Mouse (Mus musculus) midbrain, embryonic 12.5 days (tissue): ENCODE results near the gene Colgalt2. TPM values are rescaled to one million over a fixed set of nuclear protein-coding genes. Genes with fewer than 3 reads are reported as not detected.
"Not testable (repeated sequence)": the region's sequence is repeated elsewhere in the genome, so short reads cannot be mapped to it uniquely, and the experiment has no call there.

Experiments
- ATAC-seq: fragments of 200-750 bp; cut with Nextera tagmentation; 2 replicates; pipeline ENCODE4 v1.8.0; 2017; ENCODE audit warnings: low read depth, moderate TSS enrichment, moderate library complexity; ENCODE audit not compliant: low FRiP score
- H3K27ac ChIP-seq: fragments of 300-500 bp; sonication (generic); replicated peaks from 2 replicates; pipeline ENCODE4 v1.5.1; 2016; ENCODE audit warnings: mild to moderate bottlenecking
- H3K27me3 ChIP-seq: fragments of 300-500 bp; sonication (generic); 2 replicates; pipeline ENCODE4 v1.6.1; 2016; ENCODE audit warnings: mild to moderate bottlenecking
- H3K36me3 ChIP-seq: fragments of 300-500 bp; sonication (generic); 2 replicates; pipeline ENCODE4 v1.6.1; 2016
- H3K4me1 ChIP-seq: fragments of 300-500 bp; sonication (generic); 2 replicates; pipeline ENCODE4 v1.6.1; 2016
- H3K4me2 ChIP-seq: fragments of 300-500 bp; sonication (generic); replicated peaks from 2 replicates; pipeline ENCODE4 v1.6.1; 2016; ENCODE audit warnings: mild to moderate bottlenecking, moderate library complexity
- H3K4me3 ChIP-seq: fragments of 300-500 bp; sonication (generic); 2 replicates; pipeline ENCODE4 v1.5.1; 2016; ENCODE audit warnings: mild to moderate bottlenecking
- H3K9ac ChIP-seq: fragments of 300-500 bp; sonication (generic); replicated peaks from 2 replicates; pipeline ENCODE4 v1.6.1; 2016; ENCODE audit warnings: mild to moderate bottlenecking, moderate library complexity
- H3K9me3 ChIP-seq: fragments of 300-500 bp; sonication (generic); 2 replicates; pipeline ENCODE4 v1.6.1; 2016; ENCODE audit warnings: mild to moderate bottlenecking
- WGBS: fragments of 180-500 bp; shearing (Covaris S2); methylation state at CpG from one replicate; pipeline ENCODE4 v1.1.7; 2016; 5-methylcytosine and 5-hydroxymethylcytosine counted together
- polyA plus RNA-seq: library from polyadenylated mRNA; unstranded; fragments of >200 nt; fragmentation: Nextera tagmentation; extraction: Ambion mirVana; gene quantifications from 2 replicates; pipeline ENCODE4 v1.2.1, GENCODE M21; 2016

The Colgalt2 gene
- polyA plus RNA-seq, 1 experiment from 2014 or later = 1.7 TPM

GRCm38 (mm10) chr1:152423052-152423451 lies 23.4 kb downstream of the Colgalt2 start:
- Histone ChIP-seq H3K4me3 (no peak overlapping the region), H3K4me2 (no peak overlapping the region), H3K9ac (no peak overlapping the region), H3K27ac (no peak overlapping the region), H3K4me1 (0 out of 2 replicates have a peak, but pooled peaks cover 4% of the 10 kb centered on the region), H3K9me3 (no peaks in the 10 kb centered on the region), H3K27me3 (no peaks in the 10 kb centered on the region), H3K36me3 (no peaks in the 10 kb centered on the region)
- WGBS = 91% methylated on average over 3 of the region's 3 CpGs
- ATAC-seq = no peak

- WGBS = 62% methylated on average over 12 of the region's 12 CpGs
- Histone ChIP-seq H3K9me3 (no peaks in the 10 kb centered on the region), H3K4me3 (no peak overlapping the region), H3K36me3 (no peaks in the 10 kb centered on the region), H3K4me2 (no peak overlapping the region), H3K27me3 (no peaks in the 10 kb centered on the region), H3K4me1 (0 out of 2 replicates have a peak, but pooled peaks cover 4% of the 10 kb centered on the region), H3K27ac (no peak overlapping the region), H3K9ac (no peak overlapping the region)
- ATAC-seq = no peak
Measured at GRCm38 (mm10) chr1:152427912-152428581, 28.4 kb downstream of the Colgalt2 start.

- ATAC-seq = no peak
- Histone ChIP-seq H3K36me3 (no peaks in the 10 kb centered on the region), H3K4me1 (0 out of 2 replicates have a peak, but pooled peaks cover 4% of the 10 kb centered on the region), H3K9me3 (no peaks in the 10 kb centered on the region), H3K4me3 (no peak overlapping the region), H3K4me2 (no peak overlapping the region), H3K27me3 (no peaks in the 10 kb centered on the region), H3K27ac (no peak overlapping the region), H3K9ac (no peak overlapping the region)
- 89% methylated on average over 7 of the region's 7 CpGs for WGBS
Measured at GRCm38 (mm10) chr1:152429805-152430204, 30.2 kb downstream of the Colgalt2 start.

GRCm38 (mm10) chr1:152434166-152434565 lies 34.5 kb downstream of the Colgalt2 start:
- WGBS = 85% methylated on average over 4 of the region's 4 CpGs
- Histone ChIP-seq H3K4me3 (no peak overlapping the region), H3K36me3 (no peaks in the 10 kb centered on the region), H3K4me1 (no peaks in the 10 kb centered on the region), H3K27me3 (no peaks in the 10 kb centered on the region), H3K27ac (no peak overlapping the region), H3K9me3 (no peaks in the 10 kb centered on the region), H3K4me2 (no peak overlapping the region), H3K9ac (no peak overlapping the region)
- ATAC-seq = no peak

GRCm38 (mm10) chr1:152437518-152437917 lies 37.9 kb downstream of the Colgalt2 start:
- H3K4me3 ChIP-seq, H3K27me3 ChIP-seq, H3K4me1 ChIP-seq, H3K9ac ChIP-seq, H3K36me3 ChIP-seq, ATAC-seq, H3K27ac ChIP-seq, H3K4me2 ChIP-seq, H3K9me3 ChIP-seq: not testable (repeated sequence)
- WGBS = 82% methylated on average over 17 of the region's 17 CpGs

GRCm38 (mm10) chr1:152439408-152439807 lies 39.8 kb downstream of the Colgalt2 start:
- H3K36me3 ChIP-seq = no peaks in the 10 kb centered on the region
- no peak overlapping the region for H3K4me2 ChIP-seq
- H3K9ac ChIP-seq = no peak overlapping the region
- no peak overlapping the region for H3K27ac ChIP-seq
- H3K9me3 ChIP-seq = no peaks in the 10 kb centered on the region
- no peaks in the 10 kb centered on the region for H3K27me3 ChIP-seq
- no peak overlapping the region for H3K4me3 ChIP-seq
- ATAC-seq = no peak
- 84% methylated on average over 4 of the region's 4 CpGs for WGBS
- H3K4me1 ChIP-seq = no peaks in the 10 kb centered on the region

- no peak overlapping the region for H3K4me3 ChIP-seq
- H3K36me3 ChIP-seq = no peaks in the 10 kb centered on the region
- 87% methylated on average over 10 of the region's 10 CpGs for WGBS
- H3K4me1 ChIP-seq = no peaks in the 10 kb centered on the region
- no peaks in the 10 kb centered on the region for H3K9me3 ChIP-seq
- no peak overlapping the region for H3K9ac ChIP-seq
- no peak overlapping the region for H3K27ac ChIP-seq
- no peak for ATAC-seq
- H3K4me2 ChIP-seq = no peak overlapping the region
- no peaks in the 10 kb centered on the region for H3K27me3 ChIP-seq
Measured at GRCm38 (mm10) chr1:152439874-152440273, 40.2 kb downstream of the Colgalt2 start.

GRCm38 (mm10) chr1:152444630-152445029 lies 45.0 kb downstream of the Colgalt2 start:
- ATAC-seq = no peak
- 88% methylated on average over 7 of the region's 7 CpGs for WGBS
- Histone ChIP-seq H3K27me3 (no peaks in the 10 kb centered on the region), H3K9me3 (no peaks in the 10 kb centered on the region), H3K36me3 (no peaks in the 10 kb centered on the region), H3K4me1 (no peaks in the 10 kb centered on the region), H3K9ac (no peak overlapping the region), H3K4me3 (no peak overlapping the region), H3K27ac (no peak overlapping the region), H3K4me2 (no peak overlapping the region)

GRCm38 (mm10) chr1:152445925-152446324 lies 46.3 kb downstream of the Colgalt2 start:
- WGBS = 87% methylated on average over 6 of the region's 6 CpGs
- no peak for ATAC-seq

GRCm38 (mm10) chr1:152454536-152454935 lies 54.9 kb downstream of the Colgalt2 start:
- ATAC-seq = no peak
- Histone ChIP-seq H3K9ac (no peak overlapping the region), H3K4me3 (no peak overlapping the region), H3K27ac (no peak overlapping the region), H3K27me3 (no peaks in the 10 kb centered on the region), H3K4me2 (no peak overlapping the region), H3K4me1 (peaks cover 15% of the 10 kb centered on the region), H3K9me3 (no peaks in the 10 kb centered on the region), H3K36me3 (no peaks in the 10 kb centered on the region)
- WGBS = 79% methylated on average over 5 of the region's 5 CpGs

More at GRCm38 (mm10) chr1:152445925-152446324, 46.3 kb downstream of the Colgalt2 start:
- no peaks in the 10 kb centered on the region for H3K4me1 ChIP-seq
- no peak overlapping the region for H3K4me3 ChIP-seq
- no peak overlapping the region for H3K4me2 ChIP-seq
- no peaks in the 10 kb centered on the region for H3K27me3 ChIP-seq
- no peak overlapping the region for H3K9ac ChIP-seq
- H3K36me3 ChIP-seq = no peaks in the 10 kb centered on the region
- H3K9me3 ChIP-seq = no peaks in the 10 kb centered on the region
- no peak overlapping the region for H3K27ac ChIP-seq

- H3K36me3 ChIP-seq = no peaks in the 10 kb centered on the region
- peak; percentile 84 for ATAC-seq
- H3K9me3 ChIP-seq = no peaks in the 10 kb centered on the region
- 53% methylated on average over 10 of the region's 10 CpGs for WGBS
- H3K4me2 ChIP-seq = peak overlapping the region; percentile 21
- H3K27ac ChIP-seq = peak overlapping the region; percentile 42; the same call in 1 of the 2 replicates
- peaks cover 15% of the 10 kb centered on the region for H3K4me1 ChIP-seq
- no peak overlapping the region for H3K4me3 ChIP-seq
- H3K27me3 ChIP-seq = no peaks in the 10 kb centered on the region
- H3K9ac ChIP-seq = no peak overlapping the region
Measured at GRCm38 (mm10) chr1:152455275-152456243, 55.9 kb downstream of the Colgalt2 start.

GRCm38 (mm10) chr1:152456266-152456665 lies 56.6 kb downstream of the Colgalt2 start:
- H3K27me3 ChIP-seq = no peaks in the 10 kb centered on the region
- H3K9me3 ChIP-seq = no peaks in the 10 kb centered on the region
- no peak for ATAC-seq
- H3K4me2 ChIP-seq = no peak overlapping the region
- no peak overlapping the region for H3K4me3 ChIP-seq
- H3K36me3 ChIP-seq = no peaks in the 10 kb centered on the region
- H3K9ac ChIP-seq = no peak overlapping the region
- 0 out of 2 replicates have a peak overlapping the region, but pooled peaks have one; percentile 42 for H3K27ac ChIP-seq
- WGBS = 77% methylated on average over 3 of the region's 3 CpGs
- H3K4me1 ChIP-seq = peaks cover 15% of the 10 kb centered on the region
